Mouse (Mus musculus) embryonic fibroblast, embryonic 13.5 days (primary cell): Measurements from ENCODE around the gene Gps1.
"Not testable (repeated sequence)": the region's sequence is repeated elsewhere in the genome, so short reads cannot be mapped to it uniquely, and the experiment has no call there.

Experiments used
- CTCF ChIP-seq: IDR thresholded peaks from 2 replicates; pipeline ENCODE4 v1.5.1; 2011; ENCODE audit warnings: mild to moderate bottlenecking, control low read depth, low read length, moderate library complexity, borderline replicate concordance; ENCODE audit not compliant: insufficient read depth
- POLR2A ChIP-seq: IDR thresholded peaks from 2 replicates; pipeline ENCODE4 v1.6.1; 2011; ENCODE audit warnings: low read depth, mild to moderate bottlenecking, control low read depth, low read length, moderate library complexity

GRCm38 (mm10) chr11:120781361-120781760 is 2.7 kb upstream of the Gps1 start:
- not testable (repeated sequence) for TF ChIP-seq POLR2A, CTCF
